ENCODE assay signal across 15 mouse cellular contexts in the genomic region with DNA sequence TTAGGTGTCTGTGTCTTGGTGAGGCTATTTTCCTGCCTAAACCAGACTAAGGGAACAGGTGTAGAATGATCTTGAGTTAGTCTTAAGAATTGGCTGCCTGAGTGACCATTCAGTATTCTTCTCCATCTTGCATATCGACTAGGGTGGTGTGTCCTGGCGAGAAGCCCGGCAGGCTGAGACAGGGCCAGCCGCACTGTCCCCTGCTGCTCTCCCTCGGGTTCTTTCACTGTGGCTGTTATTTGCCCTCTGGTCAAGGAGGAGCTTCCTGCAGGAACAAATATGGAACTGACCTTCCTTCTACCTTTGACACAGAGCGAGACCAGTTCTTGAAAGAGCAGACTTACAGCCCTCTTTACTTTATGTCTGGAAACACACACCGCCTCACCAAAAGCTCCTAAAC. TPM values are rescaled to one million over a fixed set of nuclear protein-coding genes. Genes with fewer than 3 reads are reported as not detected.
DNase-seq lines count a peak whose midpoint lies in the region.
"Had no signal": no experiment of that assay in that cellular context is flagged by ENCODE, and none has a peak within 500 bp of the region (broad histone marks: within the 10 kb centered on the region; RNA-seq: fewer than 3 reads in every experiment).

No protein-coding gene starts in this region.

- DNase-seq in adrenal gland, postnatal 14 days, result peak; percentile 51
- DNase-seq in adrenal gland, adult 18-20 months (ENCODE audit: low spot score in 2 of 2), result no peak
- peak; percentile 21 to 56 for DNase-seq in kidney, postnatal 36 days
- no peak for DNase-seq in kidney, postnatal 14 days
- DNase-seq in heart, postnatal 10 days, result peak; percentile 73
- no peak for DNase-seq in left cerebral cortex, postnatal 25 days (ENCODE audit: low spot score in 2 of 2)
- no peak for DNase-seq in layer of hippocampus, postnatal 14 days (ENCODE audit: low spot score in 2 of 2)
- DNase-seq in left cerebral cortex, adult 8-10 months (ENCODE audit: low spot score in 2 of 2), result no peak
- DNase-seq: cerebellum, adult 11 months; gastrocnemius, postnatal 14 days; layer of hippocampus, postnatal 36 days; thymus, postnatal 14 days had no signal

- intact Hi-C loops in heart, postnatal 10 days (cut with DNase I), result loop anchor here (1.0 kb wide), 1 partner anchor 9 kb away; no protein-coding TSS in a partner anchor
- intact Hi-C loops in left cerebral cortex, postnatal 25 days (cut with DNase I), result no loop called here

RNA-seq across cellular contexts. Expression of a gene that starts 5.2 kb away (rescaled TPM):
- not detected in 2 replicates for total RNA-seq in adrenal gland, postnatal 14 days (2021)
- not detected for total RNA-seq in adrenal gland, adult 18-20 months (2021)
- not detected for total RNA-seq in heart, postnatal 10 days (2021)
- total RNA-seq in left cerebral cortex, postnatal 25 days (2021), result 1 to 10 TPM in 1 of 2 experiments, not detected in 1; 1.1 TPM
- total RNA-seq in layer of hippocampus, postnatal 14 days (2021), result not detected
- total RNA-seq in left cerebral cortex, adult 8-10 months (2022), result not detected
- total RNA-seq: common myeloid progenitor, adult 5-6 weeks; gastrocnemius, postnatal 14 days; layer of hippocampus, postnatal 36 days; megakaryocyte, adult 5-6 weeks; midbrain, postnatal 0 days had no signal

RNA-seq across cellular contexts. Expression of a gene that starts 5.2 kb away (rescaled TPM):
- total RNA-seq in adrenal gland, postnatal 14 days (2021), result 474 and 521 TPM in 2 replicates
- total RNA-seq in adrenal gland, adult 18-20 months (2021), result 100 to 1,000 TPM; 342 to 359 TPM
- 100 to 1,000 TPM; 250 to 263 TPM for total RNA-seq in heart, postnatal 10 days (2021)
- 100 to 1,000 TPM; 116 to 123 TPM for total RNA-seq in left cerebral cortex, postnatal 25 days (2021)
- 10 to 100 TPM; 94.9 to 97.0 TPM for total RNA-seq in layer of hippocampus, postnatal 14 days (2021)
- 100 to 1,000 TPM; 100 to 149 (median 127) TPM for total RNA-seq in left cerebral cortex, adult 8-10 months (2022)

RNA-seq across cellular contexts. Expression of a gene that starts 10.0 kb away (rescaled TPM):
- total RNA-seq in adrenal gland, postnatal 14 days (2021), result 4.7 and 4.9 TPM in 2 replicates
- 1 to 10 TPM in 1 of 2 experiments, under 1 TPM in 1; 0.80 to 4.6 TPM for total RNA-seq in adrenal gland, adult 18-20 months (2021)
- total RNA-seq in heart, postnatal 10 days (2021), result 100 to 1,000 TPM; 675 to 721 TPM
- total RNA-seq in left cerebral cortex, postnatal 25 days (2021), result under 1 TPM; 0.21 to 0.50 TPM
- total RNA-seq in layer of hippocampus, postnatal 14 days (2021), result under 1 TPM; 0.43 to 0.44 TPM
- under 1 TPM; 0.35 to 0.89 (median 0.52) TPM for total RNA-seq in left cerebral cortex, adult 8-10 months (2022)

RNA-seq across cellular contexts. Expression of a gene that starts 10.1 kb away (rescaled TPM):
- 0.48 and 0.53 TPM in 2 replicates for total RNA-seq in adrenal gland, postnatal 14 days (2021)
- total RNA-seq in adrenal gland, adult 18-20 months (2021), result under 1 TPM; 0.22 to 0.30 TPM
- total RNA-seq in heart, postnatal 10 days (2021), result not detected
- 1 to 10 TPM; 1.4 TPM for total RNA-seq in left cerebral cortex, postnatal 25 days (2021)
- 1 to 10 TPM; 1.1 to 2.0 TPM for total RNA-seq in layer of hippocampus, postnatal 14 days (2021)
- 1 to 10 TPM; 1.1 to 1.6 (median 1.4) TPM for total RNA-seq in left cerebral cortex, adult 8-10 months (2022)
- total RNA-seq: common myeloid progenitor, adult 5-6 weeks; gastrocnemius, postnatal 14 days; megakaryocyte, adult 5-6 weeks had no signal

RNA-seq across cellular contexts. Expression of a gene that starts 57.4 kb away (rescaled TPM):
- total RNA-seq in adrenal gland, postnatal 14 days (2021), result 0.79 and 5.3 TPM in 2 replicates
- total RNA-seq in adrenal gland, adult 18-20 months (2021), result not detected
- total RNA-seq in heart, postnatal 10 days (2021), result not detected
- not detected for total RNA-seq in left cerebral cortex, postnatal 25 days (2021)
- not detected for total RNA-seq in layer of hippocampus, postnatal 14 days (2021)
- total RNA-seq in left cerebral cortex, adult 8-10 months (2022), result under 1 TPM in 1 of 4 experiments, not detected in 3; 0.13 TPM
- total RNA-seq: common myeloid progenitor, adult 5-6 weeks; gastrocnemius, postnatal 14 days; layer of hippocampus, postnatal 36 days; megakaryocyte, adult 5-6 weeks; midbrain, postnatal 0 days had no signal

Comparison
In these comparisons a context has a peak if more than half of its experiments do, and no peak if none do; other contexts are left out.
1. DNase-seq: peak in adrenal gland, postnatal 14 days (single experiment), kidney, postnatal 36 days (2 of 2) and heart, postnatal 10 days (2 of 2); none in adrenal gland, adult 18-20 months (0 of 2), kidney, postnatal 14 days (single experiment), left cerebral cortex, postnatal 25 days (0 of 2), layer of hippocampus, postnatal 14 days (0 of 2) and left cerebral cortex, adult 8-10 months (0 of 2).
2. RNA of a gene that starts 10.0 kb away (total RNA-seq): 675 to 721 TPM in heart, postnatal 10 days; 4.7 to 4.9 TPM in adrenal gland, postnatal 14 days, 0.80 to 4.6 TPM in adrenal gland, adult 18-20 months, 0.35 to 0.89 TPM in left cerebral cortex, adult 8-10 months, 0.21 to 0.50 TPM in left cerebral cortex, postnatal 25 days and 0.43 to 0.44 TPM in layer of hippocampus, postnatal 14 days; every median in the first group is over 100 times any median in the second.